Mouse (Mus musculus): ENCODE data around the gene Caml.
"Not testable (repeated sequence)": the region's sequence is repeated elsewhere in the genome, so short reads cannot be mapped to it uniquely, and the experiment has no call there.

The Caml gene

GRCm38 (mm10) chr13:55622649-55623541 lies at the start of gene Caml:
Caml (plus strand) TSS chr13:55623005.
- peak; percentile 51 for DNase-seq (ENCODE audit: extremely low read depth, low read depth, low spot score)

GRCm38 (mm10) chr13:55573432-55573831 lies 49.4 kb upstream of the Caml start, which contains the start of gene Tmed9:
Tmed9 (plus strand) TSS chr13:55573732.
- no peak for DNase-seq (ENCODE audit: extremely low read depth, low read depth, low spot score)

GRCm38 (mm10) chr13:55574321-55574720 lies 48.5 kb upstream of the Caml start:
- no peak for DNase-seq (ENCODE audit: extremely low read depth, low read depth, low spot score)

- DNase-seq (ENCODE audit: extremely low read depth, low read depth, low spot score), result no peak
These were observed 46.9 kb upstream of the Caml start for GRCm38 (mm10) chr13:55575932-55576331.

GRCm38 (mm10) chr13:55576872-55577271 lies 45.9 kb upstream of the Caml start:
- DNase-seq (ENCODE audit: extremely low read depth, low read depth, low spot score), result not testable (repeated sequence)

- DNase-seq (ENCODE audit: extremely low read depth, low read depth, low spot score), result no peak
These were observed 44.7 kb upstream of the Caml start for GRCm38 (mm10) chr13:55578086-55578485.

GRCm38 (mm10) chr13:55591961-55592490 lies 30.8 kb upstream of the Caml start:
- no peak for DNase-seq (ENCODE audit: extremely low read depth, low read depth, low spot score)

GRCm38 (mm10) chr13:55592512-55593253 lies 30.1 kb upstream of the Caml start:
- no peak for DNase-seq (ENCODE audit: extremely low read depth, low read depth, low spot score)

GRCm38 (mm10) chr13:55593254-55593747 lies 29.5 kb upstream of the Caml start:
- no peak for DNase-seq (ENCODE audit: extremely low read depth, low read depth, low spot score)

GRCm38 (mm10) chr13:55595375-55595774 lies 27.4 kb upstream of the Caml start:
- DNase-seq (ENCODE audit: extremely low read depth, low read depth, low spot score), result no peak

GRCm38 (mm10) chr13:55596802-55597201 lies 26.0 kb upstream of the Caml start:
- DNase-seq (ENCODE audit: extremely low read depth, low read depth, low spot score), result no peak

GRCm38 (mm10) chr13:55599566-55600540 lies 23.0 kb upstream of the Caml start, which contains the start of gene B4galt7:
B4galt7 (plus strand) TSS chr13:55599896.
- DNase-seq (ENCODE audit: extremely low read depth, low read depth, low spot score), result no peak

- no peak for DNase-seq (ENCODE audit: extremely low read depth, low read depth, low spot score)
These were observed 22.1 kb upstream of the Caml start for GRCm38 (mm10) chr13:55600657-55601056.

GRCm38 (mm10) chr13:55601611-55602010 lies 21.2 kb upstream of the Caml start:
- DNase-seq (ENCODE audit: extremely low read depth, low read depth, low spot score), result no peak

- no peak for DNase-seq (ENCODE audit: extremely low read depth, low read depth, low spot score)
These were observed 18.2 kb upstream of the Caml start for GRCm38 (mm10) chr13:55604606-55605005.

- DNase-seq (ENCODE audit: extremely low read depth, low read depth, low spot score), result no peak
These were observed 15.7 kb upstream of the Caml start for GRCm38 (mm10) chr13:55606899-55607623.

GRCm38 (mm10) chr13:55607624-55608006 lies 15.2 kb upstream of the Caml start:
- DNase-seq (ENCODE audit: extremely low read depth, low read depth, low spot score), result no peak

- DNase-seq (ENCODE audit: extremely low read depth, low read depth, low spot score), result no peak
These were observed 10.8 kb upstream of the Caml start for GRCm38 (mm10) chr13:55611996-55612395.

- DNase-seq (ENCODE audit: extremely low read depth, low read depth, low spot score), result no peak
These were observed 9.3 kb upstream of the Caml start for GRCm38 (mm10) chr13:55613471-55613870.

- DNase-seq (ENCODE audit: extremely low read depth, low read depth, low spot score), result no peak
These were observed 3.5 kb upstream of the Caml start for GRCm38 (mm10) chr13:55619328-55619727.
